Mouse (Mus musculus) yolk sac, embryonic 10.5 days (tissue): ENCODE results near the gene Thap8.
A peak's percentile ranks its signal among the peaks of the same experiment; 100 is the strongest.

Source experiments
- DNase-seq: peaks from one replicate; pipeline ENCODE4 v3.0.0-alpha.2; 2017; ENCODE audit warnings: low spot score

Thap8 gene

GRCm38 (mm10) chr7:30286701-30287410, 7.0 kb downstream of the Thap8 start:
- no peak for DNase-seq

- no peak for DNase-seq
These were observed 8.2 kb downstream of the Thap8 start for GRCm38 (mm10) chr7:30288046-30288445.

DNA sequence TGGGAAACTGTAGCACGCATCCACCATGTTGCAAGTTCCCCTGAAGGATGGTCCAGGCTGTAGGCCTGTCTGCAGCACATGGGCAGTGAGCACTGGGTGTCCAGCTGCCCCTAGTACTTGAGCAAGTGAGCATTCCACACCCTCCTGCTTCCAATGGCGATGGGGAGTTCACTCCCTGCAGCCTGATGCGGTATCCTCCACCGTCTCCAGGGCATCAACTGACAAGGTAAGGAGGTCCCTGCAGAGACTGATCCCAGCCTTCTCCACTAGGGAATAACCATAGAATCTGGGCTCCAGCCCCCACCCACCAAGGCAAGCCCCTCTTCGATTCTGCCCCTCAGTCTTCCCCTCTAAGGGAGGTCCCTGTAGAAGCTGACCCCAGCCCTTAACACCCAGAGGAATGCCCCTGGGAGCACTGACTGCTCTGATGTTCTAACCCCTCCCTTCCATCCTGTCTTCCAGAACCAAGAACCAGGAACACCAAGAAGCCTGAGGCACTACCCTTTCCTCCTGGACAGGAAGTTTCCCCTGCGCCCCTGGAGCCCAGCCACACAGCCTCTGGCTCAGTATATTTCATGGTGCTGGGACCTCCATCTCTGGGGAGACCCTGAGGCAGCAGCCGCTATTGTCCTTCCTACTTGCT, 9.3 kb downstream of the Thap8 start:
- DNase-seq, result no peak

DNA sequence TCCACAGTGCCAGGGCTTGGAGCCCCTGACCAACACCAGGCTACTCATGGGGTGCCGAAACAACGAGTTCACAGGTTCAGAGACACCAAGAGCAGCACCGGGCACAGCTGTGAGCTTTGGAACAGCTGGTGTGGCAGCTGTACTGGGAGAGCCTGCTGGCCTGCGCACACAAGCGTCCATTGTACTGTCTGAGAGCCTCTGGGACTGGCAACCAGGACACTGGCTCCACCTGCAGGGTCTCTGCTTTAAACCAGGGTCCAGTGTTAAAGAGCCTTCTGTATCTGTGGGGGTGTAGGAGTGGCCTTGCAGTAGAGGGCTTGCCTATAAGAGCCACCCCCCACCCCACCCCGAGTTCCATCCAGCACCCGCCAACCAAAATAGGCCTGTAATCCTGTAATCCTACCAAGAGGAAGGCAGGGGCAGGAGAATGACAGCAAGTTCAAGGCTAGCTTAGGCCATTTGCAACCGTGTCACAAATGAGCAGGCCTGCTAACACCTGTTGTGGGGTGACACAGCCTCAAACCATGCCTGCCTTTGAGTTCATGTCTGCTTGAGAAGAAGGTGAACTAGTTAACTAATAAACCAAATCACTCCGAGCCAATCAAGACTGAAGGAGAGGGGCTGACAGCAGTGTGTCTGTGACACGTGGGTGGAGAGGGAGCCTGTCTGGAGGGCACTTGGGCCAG, 10.0 kb downstream of the Thap8 start:
- DNase-seq, result no peak

DNA sequence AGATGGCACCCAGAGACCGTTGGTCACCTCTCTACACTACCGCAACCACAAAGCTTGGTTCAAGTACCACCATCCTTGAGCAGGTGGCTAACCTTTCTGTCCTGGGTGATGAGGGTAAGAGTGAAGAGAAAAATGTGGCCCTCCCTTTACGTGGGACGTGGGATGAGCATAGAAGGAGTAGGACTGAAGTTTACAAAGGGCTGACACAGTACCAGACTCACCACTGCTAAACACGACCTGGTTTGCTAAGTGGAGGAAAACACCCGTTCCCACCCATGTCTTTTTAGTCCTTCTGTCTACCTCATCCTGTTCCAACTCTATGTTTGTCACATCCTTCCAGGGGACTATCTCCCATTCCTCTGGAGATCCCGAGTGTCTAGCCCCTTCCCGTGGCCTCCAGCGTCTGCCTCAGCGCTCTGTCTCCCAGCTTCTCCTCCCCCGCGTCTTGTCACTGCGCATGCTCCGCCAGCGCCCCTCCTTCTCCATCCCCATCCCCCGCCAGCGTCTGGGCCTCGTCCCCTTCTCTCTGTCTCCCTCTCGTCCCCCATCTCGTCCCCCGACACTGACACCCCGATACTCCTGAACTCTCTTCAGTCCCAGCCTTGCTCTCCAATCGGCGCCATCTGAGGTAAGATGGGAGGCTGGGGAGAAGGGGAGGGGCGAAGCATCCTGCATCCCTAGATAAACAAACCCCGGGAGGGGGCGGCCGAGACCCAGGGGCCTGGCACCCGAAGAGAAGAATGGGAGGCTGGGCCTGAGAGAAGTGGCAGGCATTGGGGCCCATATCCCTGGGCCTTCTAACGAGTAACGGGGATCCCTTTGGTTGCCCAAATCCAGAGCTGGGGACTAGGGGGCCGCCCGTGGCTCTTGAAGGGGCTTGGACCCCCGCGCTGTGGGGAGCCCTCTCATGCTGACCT, 11.6 kb downstream of the Thap8 start, which contains the start of gene Clip3:
Gene Clip3 (plus strand): TSS at position 514 of the 917 bp plus-strand sequence.
- DNase-seq, result peak; percentile 54

- DNase-seq, result no peak
These were observed 13.9 kb downstream of the Thap8 start for GRCm38 (mm10) chr7:30293795-30294194.

GRCm38 (mm10) chr7:30294296-30294695, 14.4 kb downstream of the Thap8 start:
- no peak for DNase-seq

DNA sequence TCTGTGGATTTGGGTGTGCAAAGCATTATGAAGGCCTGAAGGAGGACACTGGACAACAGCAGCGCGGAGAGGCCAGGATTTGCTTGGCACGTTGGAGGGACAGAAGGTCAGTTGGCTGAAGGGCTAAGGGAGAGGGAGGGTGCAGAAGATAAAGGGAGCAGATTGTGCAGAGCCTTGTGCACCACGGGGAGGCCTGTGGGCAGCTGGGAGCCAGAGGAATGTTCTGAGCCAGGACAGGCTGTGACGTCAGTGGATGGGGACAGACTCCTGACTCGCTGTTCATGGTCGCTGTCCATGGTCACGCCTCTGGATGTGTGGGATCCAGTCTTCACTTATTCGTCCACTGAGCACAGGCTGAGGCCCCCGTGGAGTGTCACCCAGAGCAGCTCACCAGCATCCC, 15.2 kb downstream of the Thap8 start:
- no peak for DNase-seq

DNA sequence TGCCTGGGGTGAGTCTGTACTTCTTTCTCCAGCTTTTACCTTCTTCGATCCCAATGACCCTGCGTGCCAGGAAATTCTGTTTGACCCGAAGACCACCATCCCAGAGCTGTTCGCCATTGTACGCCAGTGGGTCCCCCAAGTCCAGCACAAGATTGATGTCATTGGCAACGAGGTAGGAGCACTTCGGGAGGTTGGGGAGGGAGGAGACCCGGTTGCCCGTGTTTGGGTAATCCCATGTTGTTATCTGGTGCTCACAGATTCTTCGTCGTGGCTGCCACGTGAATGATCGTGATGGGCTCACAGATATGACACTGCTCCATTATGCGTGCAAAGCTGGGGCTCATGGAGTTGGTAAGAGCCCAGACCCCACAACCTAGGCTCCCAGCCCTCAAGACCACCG, 16.9 kb downstream of the Thap8 start:
- no peak for DNase-seq

DNA sequence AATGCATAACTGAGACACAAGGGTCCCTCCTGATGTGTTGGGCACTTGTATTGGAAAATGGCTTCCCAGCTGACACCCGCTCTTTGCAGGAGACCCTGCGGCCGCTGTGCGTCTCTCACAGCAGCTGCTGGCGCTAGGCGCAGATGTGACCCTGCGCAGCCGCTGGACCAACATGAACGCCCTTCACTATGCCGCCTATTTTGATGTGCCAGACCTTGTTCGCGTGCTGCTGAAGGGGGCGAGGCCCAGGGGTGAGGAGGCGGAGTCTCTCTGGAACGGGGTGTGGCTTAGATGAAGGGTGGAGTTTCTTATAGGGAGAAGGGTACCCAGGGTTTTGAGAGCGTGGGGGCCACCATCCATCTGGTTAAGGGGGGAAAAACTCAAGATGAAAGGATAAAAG, 17.4 kb downstream of the Thap8 start:
- DNase-seq, result no peak

DNA sequence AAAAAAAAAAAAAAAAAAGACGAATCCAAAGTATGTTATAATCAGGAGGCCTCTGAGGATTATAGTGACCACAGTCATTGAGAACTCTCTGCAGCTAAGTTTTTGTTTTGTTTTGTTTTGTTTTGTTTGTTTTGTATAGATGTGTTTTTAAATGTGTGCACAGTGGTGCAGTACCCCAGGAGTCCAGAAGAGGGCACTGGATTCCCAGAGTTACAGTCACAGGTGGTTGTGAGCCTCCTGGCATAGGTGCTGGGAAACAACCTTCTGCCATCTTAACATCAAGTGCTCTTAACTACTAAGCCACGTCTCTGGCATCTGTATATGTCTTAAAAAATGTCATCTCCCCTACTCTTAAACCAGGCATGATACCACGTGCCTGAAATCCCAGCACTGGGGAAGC, 21.0 kb downstream of the Thap8 start:
- no peak for DNase-seq

GRCm38 (mm10) chr7:30306083-30306779, 26.3 kb downstream of the Thap8 start:
- DNase-seq, result no peak

- DNase-seq, result peak; percentile 93
These were observed 28.4 kb downstream of the Thap8 start, which contains the start of gene Alkbh6 for GRCm38 (mm10) chr7:30308076-30309005. Alkbh6 (plus strand) TSS chr7:30308717.

- DNase-seq, result no peak
These were observed 29.7 kb downstream of the Thap8 start for GRCm38 (mm10) chr7:30309395-30310129.

GRCm38 (mm10) chr7:30310136-30310535, 30.2 kb downstream of the Thap8 start:
- DNase-seq, result no peak

- peak; percentile 62 for DNase-seq
These were observed 33.9 kb downstream of the Thap8 start for GRCm38 (mm10) chr7:30313666-30314320.

- peak; percentile 85 for DNase-seq
These were observed 34.8 kb downstream of the Thap8 start, which contains the start of gene Syne4 for GRCm38 (mm10) chr7:30314721-30315155. Syne4 (plus strand) TSS chr7:30314807.
